Mouse (Mus musculus) spleen, adult 2 months (tissue): Measurements from ENCODE around the gene Pex7.

Source experiments
- CTCF ChIP-seq: fragments of 200-500 bp; IDR thresholded peaks from 2 replicates; pipeline ENCODE4 v1.5.1; 2011; ENCODE audit warnings: mild to moderate bottlenecking, inconsistent platforms; ENCODE audit not compliant: insufficient read depth, insufficient read length, insufficient replicate concordance; ENCODE audit errors: extremely low read depth
- POLR2A ChIP-seq: fragments of 200-500 bp; IDR thresholded peaks from 2 replicates; pipeline ENCODE4 v1.6.1; 2011; ENCODE audit warnings: low read depth, low read length, inconsistent platforms

GRCm38 (mm10) chr10:19886249-19886648 lies 21.2 kb downstream of the Pex7 start:
- TF ChIP-seq POLR2A (no peak), CTCF (no peak)
